Mouse (Mus musculus): ENCODE measurements around the gene Ndufa13. TPM values are rescaled to one million over a fixed set of nuclear protein-coding genes. Genes with fewer than 3 reads are reported as not detected.

Ndufa13 gene
- 57.7 and 73.4 TPM in 2 replicates for polyA plus RNA-seq (2012; ENCODE audit: low replicate concordance)

GRCm38 (mm10) chr8:69902163-69903062, at the start of gene Ndufa13, which contains the start of the genes Tssk6 and Yjefn3:
Gene Ndufa13 (minus strand): TSS chr8:69902558.
Gene Tssk6 (plus strand): TSS chr8:69902184.
Gene Yjefn3 (minus strand): TSS chr8:69902712.

GRCm38 (mm10) chr8:69887289-69888243, 14.8 kb downstream of the Ndufa13 start, which contains the start of gene Cilp2:
Gene Cilp2 (minus strand): TSS chr8:69887687.

Other genes starting within 250 kb of the Ndufa13 start
- gene Zfp964, start 248.1 kb downstream of the Ndufa13 start, polyA plus RNA-seq (2012; ENCODE audit: low replicate concordance): 0.05 TPM in 1 of 2 replicates, not detected in the other
- 1.1 TPM in 1 of 2 replicates, not detected in the other for gene Zfp869, start 191.8 kb downstream of the Ndufa13 start, polyA plus RNA-seq (2012; ENCODE audit: low replicate concordance)
- gene Zfp963, start 152.6 kb downstream of the Ndufa13 start, polyA plus RNA-seq (2012; ENCODE audit: low replicate concordance): 0.51 and 0.63 TPM in 2 replicates
- gene Gm20422, start 127.7 kb downstream of the Ndufa13 start, polyA plus RNA-seq (2012; ENCODE audit: low replicate concordance): not detected in 2 replicates
- gene Atp13a1, start 111.4 kb downstream of the Ndufa13 start, polyA plus RNA-seq (2012; ENCODE audit: low replicate concordance): 59.4 and 80.6 TPM in 2 replicates
- 0.55 and 3.2 TPM in 2 replicates for gene Zfp866, start 111.4 kb downstream of the Ndufa13 start, polyA plus RNA-seq (2012; ENCODE audit: low replicate concordance)
- 27.8 and 54.2 TPM in 2 replicates for gene Gmip, start 93.9 kb downstream of the Ndufa13 start, polyA plus RNA-seq (2012; ENCODE audit: low replicate concordance)
- gene Lpar2, start 80.1 kb downstream of the Ndufa13 start, polyA plus RNA-seq (2012; ENCODE audit: low replicate concordance): 0.12 and 0.23 TPM in 2 replicates
- gene Pbx4, start 70.1 kb downstream of the Ndufa13 start, polyA plus RNA-seq (2012; ENCODE audit: low replicate concordance): 4.8 and 10.7 TPM in 2 replicates
- 0.13 and 0.27 TPM in 2 replicates for gene Cilp2, start 14.9 kb downstream of the Ndufa13 start, polyA plus RNA-seq (2012; ENCODE audit: low replicate concordance)
- 2.6 and 3.2 TPM in 2 replicates for gene Tssk6, start 374 bp downstream of the Ndufa13 start, polyA plus RNA-seq (2012; ENCODE audit: low replicate concordance)
- gene Yjefn3, start 154 bp upstream of the Ndufa13 start, polyA plus RNA-seq (2012; ENCODE audit: low replicate concordance): 0.77 and 2.5 TPM in 2 replicates
- 38.6 and 137 TPM in 2 replicates for gene Gatad2a, start 93.8 kb upstream of the Ndufa13 start, polyA plus RNA-seq (2012; ENCODE audit: low replicate concordance)
- 51.9 and 82.1 TPM in 2 replicates for gene Mau2, start 140.2 kb upstream of the Ndufa13 start, polyA plus RNA-seq (2012; ENCODE audit: low replicate concordance)
- 46.3 and 66.4 TPM in 2 replicates for gene Sugp1, start 140.3 kb upstream of the Ndufa13 start, polyA plus RNA-seq (2012; ENCODE audit: low replicate concordance)
- 1.1 TPM in 1 of 2 replicates, not detected in the other for gene Tm6sf2, start 170.4 kb upstream of the Ndufa13 start, polyA plus RNA-seq (2012; ENCODE audit: low replicate concordance)
- not detected in 2 replicates for gene Hapln4, start 180.9 kb upstream of the Ndufa13 start, polyA plus RNA-seq (2012; ENCODE audit: low replicate concordance)
- gene Ncan, start 218.3 kb upstream of the Ndufa13 start, polyA plus RNA-seq (2012; ENCODE audit: low replicate concordance): 0.05 TPM in 1 of 2 replicates, not detected in the other
- gene Nr2c2ap, start 228.8 kb upstream of the Ndufa13 start, polyA plus RNA-seq (2012; ENCODE audit: low replicate concordance): 5.1 and 9.4 TPM in 2 replicates
- gene Rfxank, start 236.6 kb upstream of the Ndufa13 start, polyA plus RNA-seq (2012; ENCODE audit: low replicate concordance): 2.9 and 6.6 TPM in 2 replicates
- 6.5 and 41.8 TPM in 2 replicates for gene Borcs8, start 236.9 kb upstream of the Ndufa13 start, polyA plus RNA-seq (2012; ENCODE audit: low replicate concordance)
- gene Mef2b, start 237.2 kb upstream of the Ndufa13 start, polyA plus RNA-seq (2012; ENCODE audit: low replicate concordance): 8.9 and 50.7 TPM in 2 replicates

All from leukemia stem cell, adult 10-12 weeks (primary cell).